Comparison of ENCODE assay signal across 21 mouse cellular contexts in genomic region chr7:140006861-140007611, GRCm38 (mm10). TPM values are rescaled to one million over a fixed set of nuclear protein-coding genes. Genes with fewer than 3 reads are reported as not detected.
DNase-seq lines count a peak whose midpoint lies in the region; ATAC-seq lines count a peak whose summit lies in the region.
"Had no signal": no experiment of that assay in that cellular context is flagged by ENCODE, and none has a peak within 500 bp of the region (broad histone marks: within the 10 kb centered on the region; RNA-seq: fewer than 3 reads in every experiment).

No protein-coding gene starts in this region.

- H3K9ac ChIP-seq in midbrain, embryonic 11.5 days (ENCODE audit: low read length), result no peak overlapping the region
- H3K9ac ChIP-seq in midbrain, embryonic 16.5 days (ENCODE audit: low read depth, low read length), result no peak overlapping the region
- H3K9ac ChIP-seq: embryonic facial prominence, embryonic 13.5 days; forebrain, embryonic 13.5 days; heart, embryonic 12.5 days; hindbrain, embryonic 14.5 days had no signal

- no peak overlapping the region for H3K27ac ChIP-seq in midbrain, embryonic 11.5 days (ENCODE audit: low read depth, low read length)
- H3K27ac ChIP-seq in midbrain, embryonic 16.5 days (ENCODE audit: low read length), result no peak overlapping the region
- H3K27ac ChIP-seq: embryonic facial prominence, embryonic 13.5 days; forebrain, embryonic 13.5 days; heart, adult 2 months; hindbrain, embryonic 10.5 days; hindbrain, embryonic 14.5 days had no signal

- no peak overlapping the region for H3K4me2 ChIP-seq in midbrain, embryonic 11.5 days
- no peak overlapping the region for H3K4me2 ChIP-seq in midbrain, embryonic 16.5 days (ENCODE audit: low read length)
- H3K4me2 ChIP-seq: embryonic facial prominence, embryonic 13.5 days; forebrain, embryonic 13.5 days; heart, embryonic 12.5 days; hindbrain, embryonic 14.5 days had no signal

- intact Hi-C loops in gastrocnemius, postnatal 14 days (cut with DNase I; ENCODE audit: low total_unique reads), result no loop called here

- no peaks in the 10 kb centered on the region for H3K9me3 ChIP-seq in midbrain, embryonic 11.5 days (ENCODE audit: control insufficient read depth, low read length)
- no peaks in the 10 kb centered on the region for H3K9me3 ChIP-seq in midbrain, embryonic 16.5 days (replicated peaks; ENCODE audit: control insufficient read depth, low read length, poor library complexity, severe bottlenecking)
- H3K9me3 ChIP-seq: embryonic facial prominence, embryonic 13.5 days; forebrain, embryonic 13.5 days; hindbrain, embryonic 10.5 days had no signal

- DNase-seq in gastrocnemius, postnatal 14 days, result peak; percentile 1
- DNase-seq in gastrocnemius, adult 18-20 months (ENCODE audit: low spot score), result no peak
- peak; percentile 44 for DNase-seq in midbrain, embryonic 11.5 days (ENCODE audit: low spot score, missing footprints)
- DNase-seq in thymus, postnatal 14 days, result peak; percentile 2
- DNase-seq in thymus, postnatal 10 days (ENCODE audit: low spot score in 2 of 2), result no peak
- no peak for DNase-seq in ovary, postnatal 10 days (ENCODE audit: low spot score)
- DNase-seq: adrenal gland, postnatal 14 days; cerebellum, adult 11-12 months; cerebellum, adult 9-10 months had no signal

- no peak for ATAC-seq in midbrain, embryonic 11.5 days (ENCODE audit: low FRiP score)
- no peak for ATAC-seq in midbrain, embryonic 16.5 days
- ATAC-seq: forebrain, embryonic 13.5 days had no signal

- no peaks in the 10 kb centered on the region for H3K27me3 ChIP-seq in midbrain, embryonic 11.5 days (ENCODE audit: control insufficient read depth, insufficient read depth, low read length)
- H3K27me3 ChIP-seq in midbrain, embryonic 16.5 days (ENCODE audit: control insufficient read depth, insufficient read depth, low read depth, low read length), result no peaks in the 10 kb centered on the region
- H3K27me3 ChIP-seq: embryonic facial prominence, embryonic 13.5 days; forebrain, embryonic 13.5 days; heart, embryonic 12.5 days had no signal

- no peaks in the 10 kb centered on the region for H3K4me1 ChIP-seq in midbrain, embryonic 11.5 days (ENCODE audit: control insufficient read depth, insufficient read depth, low read length)
- H3K4me1 ChIP-seq in midbrain, embryonic 16.5 days (ENCODE audit: control insufficient read depth, insufficient read depth, low read length), result no peaks in the 10 kb centered on the region
- H3K4me1 ChIP-seq: embryonic facial prominence, embryonic 13.5 days; forebrain, embryonic 13.5 days; heart, embryonic 12.5 days; hindbrain, embryonic 10.5 days had no signal

- 94% methylated on average over 9 of the region's 9 CpGs for WGBS in midbrain, embryonic 11.5 days
- 96% methylated on average over 9 of the region's 9 CpGs for WGBS in midbrain, embryonic 16.5 days

- H3K36me3 ChIP-seq in midbrain, embryonic 11.5 days (ENCODE audit: control insufficient read depth, insufficient read depth, low read length), result peaks cover 25% of the 10 kb centered on the region
- peaks cover 12% of the 10 kb centered on the region; the same call in 1 of the 2 replicates for H3K36me3 ChIP-seq in midbrain, embryonic 16.5 days (ENCODE audit: control insufficient read depth, insufficient read depth, low read length)

- no peak overlapping the region for H3K4me3 ChIP-seq in midbrain, embryonic 11.5 days (ENCODE audit: low read depth, low read length)
- H3K4me3 ChIP-seq in midbrain, embryonic 16.5 days (ENCODE audit: low read depth, low read length), result no peak overlapping the region
- H3K4me3 ChIP-seq: embryonic facial prominence, embryonic 13.5 days; forebrain, embryonic 13.5 days; heart, adult 2 months; heart, embryonic 12.5 days; hindbrain, embryonic 10.5 days had no signal

RNA-seq across cellular contexts. Expression of gene Adam8, which starts 14.7 kb away (rescaled TPM):
- total RNA-seq in gastrocnemius, postnatal 14 days (2021), result under 1 TPM; 0.59 to 0.75 TPM
- total RNA-seq in gastrocnemius, adult 18-20 months (2021), result under 1 TPM; 0.30 to 0.47 TPM
- 1.8 TPM in 2 replicates for polyA plus RNA-seq in midbrain, embryonic 11.5 days (2014; fragmentation: Nextera tagmentation; extraction: Ambion mirVana)
- polyA plus RNA-seq in midbrain, embryonic 16.5 days (2015; fragmentation: Nextera tagmentation; extraction: Ambion mirVana), result 3.0 and 3.9 TPM in 2 replicates

RNA-seq across cellular contexts. Expression of gene 6430531B16Rik, which starts 28.5 kb away (rescaled TPM):
- total RNA-seq in gastrocnemius, postnatal 14 days (2021), result not detected
- total RNA-seq in gastrocnemius, adult 18-20 months (2021), result not detected
- polyA plus RNA-seq in midbrain, embryonic 11.5 days (2014; fragmentation: Nextera tagmentation; extraction: Ambion mirVana), result 0.34 and 1.2 TPM in 2 replicates
- 0.95 and 1.0 TPM in 2 replicates for polyA plus RNA-seq in midbrain, embryonic 16.5 days (2015; fragmentation: Nextera tagmentation; extraction: Ambion mirVana)
- total RNA-seq: adrenal gland, postnatal 14 days; gastrocnemius, adult 8-10 months; gastrocnemius, postnatal 4 days; heart, adult 2 months; heart, postnatal 25 days; MEL had no signal

RNA-seq across cellular contexts. Expression of gene Zfp511, which starts 29.2 kb away (rescaled TPM):
- 1 to 10 TPM; 6.9 to 7.4 TPM for total RNA-seq in gastrocnemius, postnatal 14 days (2021)
- 1 to 10 TPM; 8.3 to 8.6 TPM for total RNA-seq in gastrocnemius, adult 18-20 months (2021)
- 36.3 and 43.1 TPM in 2 replicates for polyA plus RNA-seq in midbrain, embryonic 11.5 days (2014; fragmentation: Nextera tagmentation; extraction: Ambion mirVana)
- polyA plus RNA-seq in midbrain, embryonic 16.5 days (2015; fragmentation: Nextera tagmentation; extraction: Ambion mirVana), result 55.9 and 56.5 TPM in 2 replicates

RNA-seq across cellular contexts. Expression of gene Tubgcp2, which starts 29.4 kb away (rescaled TPM):
- 10 to 100 TPM; 16.3 to 18.1 TPM for total RNA-seq in gastrocnemius, postnatal 14 days (2021)
- total RNA-seq in gastrocnemius, adult 18-20 months (2021), result 10 to 100 TPM; 23.2 to 23.6 TPM
- 58.9 and 62.6 TPM in 2 replicates for polyA plus RNA-seq in midbrain, embryonic 11.5 days (2014; fragmentation: Nextera tagmentation; extraction: Ambion mirVana)
- polyA plus RNA-seq in midbrain, embryonic 16.5 days (2015; fragmentation: Nextera tagmentation; extraction: Ambion mirVana), result 58.0 and 61.0 TPM in 2 replicates

RNA-seq across cellular contexts. Expression of gene Msx3, which starts 41.9 kb away (rescaled TPM):
- not detected for total RNA-seq in gastrocnemius, postnatal 14 days (2021)
- total RNA-seq in gastrocnemius, adult 18-20 months (2021), result not detected
- polyA plus RNA-seq in midbrain, embryonic 11.5 days (2014; fragmentation: Nextera tagmentation; extraction: Ambion mirVana), result 6.1 and 8.0 TPM in 2 replicates
- 0.45 and 0.55 TPM in 2 replicates for polyA plus RNA-seq in midbrain, embryonic 16.5 days (2015; fragmentation: Nextera tagmentation; extraction: Ambion mirVana)
- total RNA-seq: adrenal gland, postnatal 14 days; gastrocnemius, adult 8-10 months; gastrocnemius, postnatal 4 days; heart, adult 2 months; heart, postnatal 25 days; MEL had no signal
- polyA plus RNA-seq: heart, adult 2 months; heart, embryonic 12.5 days; heart, embryonic 16.5 days had no signal

Comparison
In these comparisons a context has a peak if more than half of its experiments do, and no peak if none do; other contexts are left out.
1. DNase-seq: peak in gastrocnemius, postnatal 14 days (single experiment), midbrain, embryonic 11.5 days (single experiment) and thymus, postnatal 14 days (single experiment); none in gastrocnemius, adult 18-20 months (single experiment), thymus, postnatal 10 days (0 of 2) and ovary, postnatal 10 days (single experiment).